Mouse (Mus musculus) left cerebral cortex, adult 11 months (tissue): ENCODE results near the gene Sbp.

Experiments used
- DNase-seq: peaks from one replicate; pipeline ENCODE4 v3.0.0; 2022; ENCODE audit warnings: low spot score

The Sbp gene

DNA sequence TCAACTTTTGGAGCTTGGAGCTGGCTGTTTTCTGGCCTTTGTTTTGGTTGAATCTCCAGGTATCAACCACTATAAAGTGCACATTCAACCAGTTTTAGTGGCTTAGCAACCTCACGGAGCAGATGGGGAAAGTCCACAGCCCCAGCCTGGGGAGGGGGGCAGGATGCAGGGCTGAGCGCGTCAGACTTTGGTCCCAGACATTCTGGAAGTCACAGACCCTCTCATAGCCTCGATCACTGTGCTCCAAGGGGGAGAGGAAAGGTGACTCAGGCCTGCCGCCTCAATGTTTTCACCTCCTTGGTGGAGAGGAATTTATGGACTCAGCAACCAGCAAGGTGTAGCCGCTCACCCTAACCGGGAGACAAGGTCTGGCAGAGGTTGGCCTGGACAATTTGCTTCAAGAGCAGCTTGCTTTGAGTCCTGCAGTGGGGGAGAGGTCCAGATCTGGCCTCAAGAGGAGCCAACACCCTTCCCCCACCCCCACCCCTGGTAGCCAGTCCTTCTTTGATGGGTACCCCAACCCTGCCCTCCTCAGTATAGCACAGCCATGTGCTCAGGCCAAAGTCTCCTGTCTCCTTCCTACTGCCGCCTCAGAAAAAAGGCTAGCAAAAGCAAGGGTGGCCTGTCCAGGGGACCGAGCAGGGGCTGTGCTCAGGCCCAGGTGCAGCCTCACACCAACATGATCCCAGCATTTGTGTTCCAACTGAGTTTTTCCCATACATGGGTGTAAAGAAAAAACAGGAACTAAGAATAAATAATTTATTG is 51.5 kb downstream of the Sbp start:
- DNase-seq, result no peak

DNA sequence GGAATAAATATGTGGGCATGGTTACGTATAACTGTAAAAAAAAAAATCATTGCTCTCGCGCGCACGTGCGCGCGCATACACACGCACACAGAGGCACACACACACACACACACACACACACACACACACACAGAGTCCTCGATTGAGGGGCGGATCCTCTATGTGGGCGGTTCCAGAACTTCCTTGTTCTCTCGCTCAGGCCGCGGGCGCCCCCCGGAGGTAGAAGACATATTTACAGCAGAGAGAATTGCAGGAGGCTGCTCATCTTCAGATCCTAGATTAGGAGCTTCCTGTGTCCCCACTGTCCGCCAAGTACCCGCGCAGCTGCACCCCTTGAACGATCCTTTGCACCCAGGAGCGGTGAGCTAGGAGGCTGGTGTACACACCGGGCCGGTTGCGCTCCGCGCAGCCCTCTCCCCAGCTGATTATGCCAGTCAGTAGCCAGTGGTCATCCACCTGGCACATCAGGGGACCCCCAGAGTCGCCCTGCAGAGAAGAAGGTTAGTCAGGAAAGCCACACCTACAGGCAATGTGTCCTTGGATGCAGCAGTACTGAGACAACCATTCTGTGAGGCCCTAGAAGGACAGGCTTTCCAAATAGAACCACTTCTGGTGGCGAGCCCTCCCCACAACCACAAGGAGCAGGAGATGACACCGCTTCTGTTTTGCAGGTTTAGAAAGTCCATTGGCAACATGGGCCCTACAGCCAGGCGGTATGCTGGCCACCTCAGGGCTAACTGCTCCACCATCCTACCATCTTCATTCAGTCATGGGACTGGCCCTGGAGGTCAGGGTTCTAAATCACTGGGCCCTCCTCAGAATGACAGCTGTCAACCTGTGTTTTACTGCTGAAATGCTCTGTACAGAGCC is 52.3 kb downstream of the Sbp start:
- DNase-seq, result peak; percentile 90

- DNase-seq, result no peak
These were observed 53.2 kb downstream of the Sbp start for GRCm38 (mm10) chr17:23994667-23995066.
